12 mouse cellular contexts compared by ENCODE assay signal in genomic region chr6:91762051-91762742, GRCm38 (mm10).
DNase-seq lines count a peak whose midpoint lies in the region; ATAC-seq and TF ChIP-seq lines count a peak whose summit lies in the region.
"Had no signal": no experiment of that assay in that cellular context is flagged by ENCODE, and none has a peak within 500 bp of the region (broad histone marks: within the 10 kb centered on the region; RNA-seq: fewer than 3 reads in every experiment).

No protein-coding gene starts in this region.

- no peak for TF ChIP-seq EP300 in ES-Bruce4 (IDR thresholded peaks at IDR 0.05; ENCODE audit: insufficient read depth, low read depth, low read length)

- H3K9ac ChIP-seq in liver, adult 2 months (ENCODE audit: low read depth, low read length) = no peak overlapping the region
- no peak overlapping the region for H3K9ac ChIP-seq in liver, embryonic 11.5 days (ENCODE audit: low read depth, low read length)
- no peak overlapping the region for H3K9ac ChIP-seq in ES-Bruce4 (ENCODE audit: low read depth, poor library complexity, severe bottlenecking)
- H3K9ac ChIP-seq: heart, embryonic 12.5 days; hindbrain, embryonic 15.5 days had no signal

- H3K27me3 ChIP-seq in liver, adult 2 months (ENCODE audit: control insufficient read depth, insufficient read depth, low read length) = no peaks in the 10 kb centered on the region
- no peaks in the 10 kb centered on the region for H3K27me3 ChIP-seq in liver, embryonic 11.5 days (replicated peaks; ENCODE audit: control insufficient read depth, insufficient read depth, low read length)
- no peaks in the 10 kb centered on the region for H3K27me3 ChIP-seq in ES-Bruce4 (ENCODE audit: control insufficient read depth, insufficient read depth, low read length, poor library complexity, severe bottlenecking)
- H3K27me3 ChIP-seq: heart, embryonic 12.5 days; hindbrain, embryonic 15.5 days had no signal

- TF ChIP-seq CTCF in gastrocnemius, adult 2 months (IDR thresholded peaks at IDR 0.05) = peak; percentile 24; the same call in 1 of the 2 replicates
- TF ChIP-seq CTCF in liver, adult 2 months (IDR thresholded peaks at IDR 0.05; ENCODE audit: low read depth, low read length) = peak; percentile 14; the same call in 1 of the 2 replicates
- TF ChIP-seq CTCF in ES-Bruce4 (IDR thresholded peaks at IDR 0.05; ENCODE audit: low read depth, low read length) = peak; percentile 14

- no peak overlapping the region for H3K27ac ChIP-seq in gastrocnemius, adult 2 months
- no peak overlapping the region for H3K27ac ChIP-seq in liver, adult 2 months (replicated peaks; ENCODE audit: insufficient read depth, low read depth, low read length)
- no peak overlapping the region for H3K27ac ChIP-seq in liver, embryonic 11.5 days (ENCODE audit: low read depth, low read length)
- no peak overlapping the region for H3K27ac ChIP-seq in ES-Bruce4 (ENCODE audit: insufficient read depth, low read length)
- H3K27ac ChIP-seq: hindbrain, embryonic 15.5 days; limb, embryonic 10.5 days had no signal

- H3K4me1 ChIP-seq in liver, adult 2 months (ENCODE audit: control insufficient read depth, insufficient read depth, low read length) = no peaks in the 10 kb centered on the region
- no peaks in the 10 kb centered on the region for H3K4me1 ChIP-seq in liver, embryonic 11.5 days (replicated peaks; ENCODE audit: control insufficient read depth, insufficient read depth, low read length)
- H3K4me1 ChIP-seq in ES-Bruce4 (ENCODE audit: control insufficient read depth, insufficient read depth, low read length) = no peaks in the 10 kb centered on the region
- H3K4me1 ChIP-seq: heart, embryonic 12.5 days; hindbrain, embryonic 15.5 days had no signal

- TF ChIP-seq POLR2A in liver, adult 2 months (IDR thresholded peaks at IDR 0.05; ENCODE audit: extremely low read depth, insufficient read depth, low read length) = no peak
- no peak for TF ChIP-seq POLR2A in ES-Bruce4 (IDR thresholded peaks at IDR 0.05; ENCODE audit: insufficient read depth, low read length)

- no peaks in the 10 kb centered on the region for H3K79me2 ChIP-seq in liver, adult 2 months (ENCODE audit: control insufficient read depth, insufficient read depth, low read length)

- peak; percentile 19 for DNase-seq in gastrocnemius, adult 2 months
- no peak for DNase-seq in gastrocnemius, postnatal 14 days
- DNase-seq in liver, adult 2 months (ENCODE audit: extremely low read depth, low read depth, low spot score) = no peak
- no peak for DNase-seq in liver, embryonic 11.5 days (ENCODE audit: low spot score)
- no peak for DNase-seq in right cerebral cortex, postnatal 10 days (ENCODE audit: low spot score in 2 of 2)
- no peak for DNase-seq in urinary bladder, postnatal 10 days (ENCODE audit: low spot score)
- DNase-seq: lung, postnatal 36 days had no signal

- whole genome bisulfite sequencing in liver, adult 2 months = 84% methylated on average over 9 of the region's 9 CpGs
- 76% methylated on average over 9 of the region's 9 CpGs for WGBS in liver, embryonic 11.5 days

- no peak overlapping the region for H3K4me2 ChIP-seq in liver, embryonic 11.5 days
- H3K4me2 ChIP-seq: heart, embryonic 12.5 days; hindbrain, embryonic 15.5 days had no signal

- H3K36me3 ChIP-seq in liver, adult 2 months (ENCODE audit: control insufficient read depth, insufficient read depth, low read length) = no peaks in the 10 kb centered on the region
- H3K36me3 ChIP-seq in liver, embryonic 11.5 days (ENCODE audit: control insufficient read depth, insufficient read depth, low read length) = no peaks in the 10 kb centered on the region
- H3K36me3 ChIP-seq in ES-Bruce4 (ENCODE audit: control insufficient read depth, insufficient read depth, low read length, poor library complexity, severe bottlenecking) = peaks cover under 1% of the 10 kb centered on the region; the same call in 1 of the 2 replicates

- H3K9me3 ChIP-seq in liver, embryonic 11.5 days (ENCODE audit: control insufficient read depth, low read length) = no peaks in the 10 kb centered on the region
- no peaks in the 10 kb centered on the region for H3K9me3 ChIP-seq in ES-Bruce4 (replicated peaks; ENCODE audit: control insufficient read depth, insufficient read depth, low read length, poor library complexity, severe bottlenecking)
- H3K9me3 ChIP-seq: heart, embryonic 12.5 days; hindbrain, embryonic 15.5 days; limb, embryonic 10.5 days had no signal

- ATAC-seq in liver, embryonic 11.5 days (replicated peaks; ENCODE audit: low FRiP score) = no peak; the same call in 1 of the 2 replicates
- 0 out of 2 replicates have a peak, but pooled peaks have one; percentile 34 for ATAC-seq in common myeloid progenitor, adult 5-6 weeks (replicated peaks; ENCODE audit: low read depth, poor library complexity, severe bottlenecking)

- H3K4me3 ChIP-seq in gastrocnemius, adult 2 months = no peak overlapping the region
- no peak overlapping the region for H3K4me3 ChIP-seq in liver, adult 2 months (ENCODE audit: insufficient read depth, low read depth, low read length)
- no peak overlapping the region for H3K4me3 ChIP-seq in liver, embryonic 11.5 days (ENCODE audit: low read depth, low read length)
- H3K4me3 ChIP-seq in ES-Bruce4 (ENCODE audit: low read depth, low read length) = no peak overlapping the region
- H3K4me3 ChIP-seq: heart, embryonic 12.5 days; hindbrain, embryonic 15.5 days; limb, embryonic 10.5 days had no signal

- intact Hi-C loops in gastrocnemius, adult 2 months (cut with DNase I) = no loop called here
- intact Hi-C loops in gastrocnemius, postnatal 14 days (cut with DNase I; ENCODE audit: low total_unique reads) = no loop called here
